Mouse (Mus musculus): Measurements from ENCODE around the gene Psmd1.

DNA sequence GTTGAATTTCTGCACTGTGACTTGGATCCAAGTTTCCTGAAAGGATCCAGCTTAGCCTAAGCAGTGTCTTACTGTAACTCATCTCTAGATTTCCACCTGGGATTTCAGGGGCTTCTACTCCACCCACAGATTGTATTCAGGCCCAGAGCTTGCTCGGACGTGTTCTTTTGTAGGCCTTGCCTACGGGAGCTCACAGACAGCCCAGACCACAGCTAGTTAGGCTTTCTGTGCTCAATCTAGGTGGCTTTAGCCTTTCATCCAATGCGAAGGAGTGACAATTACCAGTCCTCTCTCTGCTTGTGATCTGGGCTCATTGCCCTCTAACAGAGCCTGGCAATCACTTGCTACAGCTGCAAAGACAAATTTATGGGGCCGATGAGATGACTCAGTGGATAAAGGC, 82.1 kb downstream of the Psmd1 start:
- TF ChIP-seq CTCF (IDR thresholded peaks at IDR 0.05; ENCODE audit: low read depth) (no peak), EP300 (IDR thresholded peaks at IDR 0.05; ENCODE audit: low read depth) (no peak)
